In genomic region chr6:64799306-64800001, GRCm38 (mm10) we compare ENCODE assay signal across 8 mouse cellular contexts.
A peak's percentile ranks its signal among the peaks of the same experiment; 100 is the strongest.
DNase-seq lines count a peak whose midpoint lies in the region; ATAC-seq and TF ChIP-seq lines count a peak whose summit lies in the region.

No protein-coding gene starts in this region.

- H3K27ac ChIP-seq in heart, embryonic 11.5 days (ENCODE audit: low read depth, low read length), result no peak overlapping the region
- no peak overlapping the region for H3K27ac ChIP-seq in embryonic fibroblast, embryonic 13.5 days (ENCODE audit: insufficient read depth, low read length)
- no peak overlapping the region for H3K27ac ChIP-seq in limb, embryonic 15.5 days
- no peak overlapping the region for H3K27ac ChIP-seq in stomach, postnatal 0 days (replicated peaks)

- H3K4me3 ChIP-seq in heart, embryonic 11.5 days (ENCODE audit: low read depth, low read length), result peak overlapping the region; percentile 36
- peak overlapping the region; percentile 24; the same call in 1 of the 2 replicates for H3K4me3 ChIP-seq in embryonic fibroblast, embryonic 13.5 days (ENCODE audit: insufficient read depth, low read length)
- peak overlapping the region; percentile 33 for H3K4me3 ChIP-seq in limb, embryonic 15.5 days
- peak overlapping the region; percentile 22 for H3K4me3 ChIP-seq in stomach, postnatal 0 days (ENCODE audit: low read depth, low read length)

- H3K4me2 ChIP-seq in heart, embryonic 11.5 days, result peak overlapping the region; percentile 71
- H3K4me2 ChIP-seq in limb, embryonic 15.5 days, result peak overlapping the region; percentile 56
- peak overlapping the region; percentile 48 for H3K4me2 ChIP-seq in stomach, postnatal 0 days (replicated peaks; ENCODE audit: low read depth)

- H3K9me3 ChIP-seq in heart, embryonic 11.5 days (replicated peaks; ENCODE audit: control insufficient read depth, low read length), result no peaks in the 10 kb centered on the region
- H3K9me3 ChIP-seq in limb, embryonic 15.5 days, result no peaks in the 10 kb centered on the region
- H3K9me3 ChIP-seq in stomach, postnatal 0 days (ENCODE audit: control insufficient read depth, low read length), result no peaks in the 10 kb centered on the region

- no peaks in the 10 kb centered on the region for H3K27me3 ChIP-seq in heart, embryonic 11.5 days (ENCODE audit: control insufficient read depth, insufficient read depth, low read length)
- H3K27me3 ChIP-seq in limb, embryonic 15.5 days, result no peaks in the 10 kb centered on the region
- H3K27me3 ChIP-seq in stomach, postnatal 0 days (ENCODE audit: control insufficient read depth, insufficient read depth, low read length), result no peaks in the 10 kb centered on the region

- H3K9ac ChIP-seq in heart, embryonic 11.5 days (ENCODE audit: low read depth, low read length), result peak overlapping the region; percentile 46; the same call in 1 of the 2 replicates
- H3K9ac ChIP-seq in limb, embryonic 15.5 days, result no peak overlapping the region
- H3K9ac ChIP-seq in stomach, postnatal 0 days (ENCODE audit: low read length), result 0 out of 2 replicates have a peak overlapping the region, but pooled peaks have one; percentile 2

- TF ChIP-seq EP300 in stomach, postnatal 0 days (optimal IDR thresholded peaks at IDR 0.05), result no peak

- intact Hi-C loops in heart, postnatal 14 days (cut with DNase I), result no loop called here

- ATAC-seq in heart, embryonic 11.5 days (replicated peaks; ENCODE audit: insufficient number of reproducible peaks, low FRiP score, low TSS enrichment), result 0 out of 2 replicates have a peak, but pooled peaks have one; percentile 22
- 0 out of 2 replicates have a peak, but pooled peaks have one; percentile 24 for ATAC-seq in limb, embryonic 15.5 days (ENCODE audit: insufficient number of reproducible peaks, low FRiP score, low TSS enrichment, low read depth)
- no peak for ATAC-seq in stomach, postnatal 0 days (ENCODE audit: low FRiP score, low TSS enrichment)
- no peak for ATAC-seq in monocyte, adult 5-6 weeks (replicated peaks; ENCODE audit: insufficient number of reproducible peaks, low FRiP score, low TSS enrichment, poor library complexity, severe bottlenecking)

- H3K36me3 ChIP-seq in heart, embryonic 11.5 days (ENCODE audit: control insufficient read depth, insufficient read depth, low read length), result no peaks in the 10 kb centered on the region
- no peaks in the 10 kb centered on the region for H3K36me3 ChIP-seq in limb, embryonic 15.5 days
- H3K36me3 ChIP-seq in stomach, postnatal 0 days (ENCODE audit: control insufficient read depth, insufficient read depth, low read length), result no peaks in the 10 kb centered on the region

- DNase-seq in heart, postnatal 14 days, result no peak
- peak; percentile 58 for DNase-seq in Muller cell, postnatal 12 days (ENCODE audit: inconsistent ontology term)
- DNase-seq in stomach, postnatal 0 days (ENCODE audit: low spot score), result no peak
- DNase-seq in adrenal gland, adult 18-20 months (ENCODE audit: low spot score in 2 of 2), result no peak

- no peak for TF ChIP-seq CTCF in embryonic fibroblast, embryonic 13.5 days (IDR thresholded peaks at IDR 0.05; ENCODE audit: borderline replicate concordance, insufficient read depth, low read length)
- no peak for TF ChIP-seq CTCF in stomach, postnatal 0 days (IDR thresholded peaks at IDR 0.05; ENCODE audit: low read depth)

- 13% methylated on average over 22 of the region's 22 CpGs for WGBS in heart, embryonic 11.5 days (ENCODE audit: insufficient replicate concordance)
- WGBS in limb, embryonic 15.5 days, result 8% methylated on average over 22 of the region's 22 CpGs
- WGBS in stomach, postnatal 0 days, result 10% methylated on average over 22 of the region's 22 CpGs

- H3K4me1 ChIP-seq in heart, embryonic 11.5 days (ENCODE audit: control insufficient read depth, insufficient read depth, low read length), result no peaks in the 10 kb centered on the region
- no peaks in the 10 kb centered on the region for H3K4me1 ChIP-seq in embryonic fibroblast, embryonic 13.5 days (ENCODE audit: control insufficient read depth, insufficient read depth, low read length)
- peaks cover 5% of the 10 kb centered on the region; the same call in 1 of the 2 replicates for H3K4me1 ChIP-seq in limb, embryonic 15.5 days
- H3K4me1 ChIP-seq in stomach, postnatal 0 days (replicated peaks; ENCODE audit: control insufficient read depth, insufficient read depth), result no peaks in the 10 kb centered on the region

- no peak for TF ChIP-seq POLR2A in embryonic fibroblast, embryonic 13.5 days (IDR thresholded peaks at IDR 0.05; ENCODE audit: low read depth, low read length)

Comparison
In these comparisons a context has a peak if more than half of its experiments do, and no peak if none do; other contexts are left out.
1. ATAC-seq: peak in heart, embryonic 11.5 days (single experiment) and limb, embryonic 15.5 days (single experiment); none in stomach, postnatal 0 days (single experiment) and monocyte, adult 5-6 weeks (single experiment).
2. Peak in every context shown above with its lines, with median percentiles within 50 percentile points of each other: H3K4me2 ChIP-seq and H3K4me3 ChIP-seq.